Mouse (Mus musculus): ENCODE data around the gene Sec61b.

DNA sequence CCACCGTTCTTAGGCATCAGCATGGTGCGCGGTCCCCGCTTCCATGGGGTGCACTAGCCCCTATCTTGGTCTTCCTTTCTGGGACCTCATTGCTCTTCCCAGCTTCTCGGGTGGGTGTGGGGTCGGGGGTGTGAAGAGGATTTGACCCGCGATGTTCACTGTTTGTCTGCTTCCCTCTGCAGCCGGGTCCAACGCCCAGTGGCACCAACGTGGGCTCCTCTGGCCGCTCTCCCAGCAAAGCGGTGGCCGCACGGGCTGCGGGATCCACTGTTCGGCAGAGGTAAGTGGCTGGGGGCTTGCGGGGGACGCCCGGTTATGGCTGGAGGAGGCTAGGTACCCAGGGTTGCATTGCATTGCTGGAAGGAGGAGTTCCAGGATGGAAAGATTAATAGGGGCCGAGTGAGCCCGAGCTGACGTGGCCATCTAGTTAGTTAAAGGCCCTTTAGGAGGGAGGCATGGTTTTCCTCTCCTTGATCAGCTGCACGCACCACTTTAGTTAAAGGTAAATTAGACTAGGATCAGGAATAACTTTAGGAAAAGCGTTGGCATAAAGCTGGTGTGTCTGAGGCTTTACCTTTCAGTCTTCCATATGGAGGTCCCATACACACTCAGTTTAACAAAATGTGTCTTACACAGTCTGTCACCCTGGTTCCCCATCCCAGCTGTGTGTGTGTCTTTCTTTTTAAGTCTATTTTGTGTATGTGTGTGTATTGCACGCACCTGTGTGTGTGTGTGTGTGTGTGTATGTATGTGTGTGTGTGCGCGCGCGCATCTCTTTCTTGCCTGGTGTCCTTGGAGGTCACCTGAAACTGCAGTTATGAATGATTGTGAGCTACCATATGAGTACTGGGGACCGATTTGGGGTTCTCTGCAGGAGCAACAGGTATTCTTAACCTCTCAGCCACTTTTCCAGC is 529 bp downstream of the Sec61b start:
- no peak for TF ChIP-seq CTCF (IDR thresholded peaks at IDR 0.05; ENCODE audit: borderline replicate concordance, insufficient read depth, low read length)
- peak; percentile 95 for TF ChIP-seq POLR2A (IDR thresholded peaks at IDR 0.05; ENCODE audit: low read depth, low read length)
